Mouse (Mus musculus): ENCODE data around the gene Grhl3.

The Grhl3 gene

DNA sequence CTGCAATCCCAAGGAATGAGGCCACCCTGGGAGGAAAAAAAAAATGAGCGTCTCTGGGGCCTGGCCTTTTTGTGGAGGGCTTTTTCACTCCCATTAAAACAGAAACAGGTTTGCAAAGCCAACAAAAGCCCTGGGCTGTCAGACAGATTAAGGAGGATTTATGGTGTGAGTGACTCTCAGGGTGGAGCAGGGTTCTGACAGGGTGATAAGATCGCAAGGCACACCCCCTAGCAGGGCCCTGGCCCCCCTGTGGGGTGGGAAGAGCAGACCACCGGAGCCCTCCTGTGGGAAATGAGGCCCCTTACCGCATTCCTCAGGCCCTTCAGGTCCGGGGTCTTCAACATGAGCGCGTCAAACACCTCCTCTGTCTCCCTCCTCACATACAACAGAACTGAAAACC, 25.3 kb downstream of the Grhl3 start:
- TF ChIP-seq GATA4 (IDR thresholded peaks at IDR 0.05; ENCODE audit: insufficient replicate concordance, low read length) = no peak

DNA sequence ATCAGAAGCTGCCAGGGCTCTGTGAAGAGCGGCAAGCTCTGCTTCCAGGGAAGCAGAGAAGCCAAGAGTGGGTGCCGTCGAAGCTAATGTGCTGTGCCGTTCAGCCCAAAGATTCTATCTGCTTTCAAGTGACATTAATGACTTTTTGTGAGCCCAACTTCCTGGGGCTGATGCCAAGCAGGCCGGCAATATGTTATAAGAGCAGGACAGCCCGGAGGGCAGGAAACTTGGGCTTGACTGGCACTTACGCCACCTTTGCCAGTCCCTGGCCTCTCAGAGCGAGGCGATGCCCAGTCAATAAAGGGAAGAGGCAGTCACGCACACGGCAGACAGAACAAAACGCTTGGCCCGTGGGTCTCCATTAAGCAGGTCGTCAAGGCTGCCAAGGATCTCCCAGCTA, 25.9 kb downstream of the Grhl3 start:
- TF ChIP-seq GATA4 (IDR thresholded peaks at IDR 0.05; ENCODE audit: insufficient replicate concordance, low read length) = no peak

DNA sequence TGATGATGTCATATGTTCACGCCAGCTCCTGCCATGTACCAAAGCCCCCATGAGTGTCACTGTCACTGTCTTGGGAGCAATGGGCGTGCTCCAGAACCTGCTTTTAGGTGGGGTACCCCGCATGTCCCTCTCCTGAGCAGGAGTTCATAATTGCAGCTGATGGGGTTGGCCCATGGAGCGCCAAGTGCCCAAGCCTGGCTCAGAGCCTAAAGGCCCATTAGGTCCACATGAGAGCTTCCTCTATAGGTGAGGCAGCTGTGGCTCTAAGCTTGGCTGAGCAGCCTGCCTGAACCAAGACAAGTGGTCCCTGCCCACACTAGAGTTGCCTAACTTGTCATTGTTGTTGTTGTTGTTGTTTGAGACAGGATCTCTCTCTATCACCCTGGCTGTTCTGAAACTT, 26.6 kb downstream of the Grhl3 start:
- TF ChIP-seq GATA4 (IDR thresholded peaks at IDR 0.05; ENCODE audit: insufficient replicate concordance, low read length) = no peak

GRCm38 (mm10) chr4:135546008-135546407, 27.4 kb downstream of the Grhl3 start:
- no peak for TF ChIP-seq GATA4 (IDR thresholded peaks at IDR 0.05; ENCODE audit: insufficient replicate concordance, low read length)

- no peak for TF ChIP-seq GATA4 (IDR thresholded peaks at IDR 0.05; ENCODE audit: insufficient replicate concordance, low read length)
These were observed 28.3 kb downstream of the Grhl3 start for GRCm38 (mm10) chr4:135545080-135545511.

DNA sequence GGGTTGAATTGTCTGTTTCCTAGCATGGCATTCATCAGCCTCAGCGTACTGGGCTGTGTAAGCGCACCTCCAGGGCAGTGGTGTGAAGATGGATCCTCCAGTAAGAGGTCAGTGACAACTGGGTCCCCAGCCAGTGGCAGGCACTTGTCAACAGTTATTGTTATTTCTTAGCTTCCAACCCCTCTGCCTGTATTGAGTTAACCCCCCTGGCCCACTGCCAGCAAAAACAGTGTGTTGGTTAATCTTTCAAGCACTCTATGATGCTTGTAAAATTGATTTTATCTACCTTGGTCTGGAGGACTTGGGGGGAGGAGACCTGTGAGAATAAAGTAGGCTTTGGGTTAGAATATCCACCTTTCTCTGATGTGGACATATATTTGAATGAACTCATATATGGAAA, 29.1 kb downstream of the Grhl3 start:
- no peak for TF ChIP-seq GATA4 (IDR thresholded peaks at IDR 0.05; ENCODE audit: insufficient replicate concordance, low read length)

GRCm38 (mm10) chr4:135540057-135540456, 33.4 kb downstream of the Grhl3 start:
- no peak for TF ChIP-seq GATA4 (IDR thresholded peaks at IDR 0.05; ENCODE audit: insufficient replicate concordance, low read length)

DNA sequence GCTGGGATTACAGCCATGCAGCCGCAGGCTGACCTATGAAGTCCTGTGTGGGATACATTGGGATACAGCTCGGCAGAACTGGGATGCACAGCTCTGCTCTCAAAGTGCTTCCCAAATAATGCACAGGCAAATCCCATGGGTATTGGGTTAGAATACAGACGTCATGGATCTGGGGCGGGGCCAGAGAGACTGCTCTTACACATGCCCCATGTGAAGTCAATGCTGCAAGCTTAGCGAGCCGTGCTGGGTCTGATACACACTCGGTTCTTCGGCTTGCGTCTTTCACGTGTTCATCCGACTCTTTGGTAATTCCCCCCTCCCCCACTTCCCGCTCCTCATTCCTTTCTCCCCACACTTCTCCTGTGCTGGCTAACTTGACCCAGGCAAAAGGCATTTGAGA, 34.4 kb downstream of the Grhl3 start:
- no peak for TF ChIP-seq GATA4 (IDR thresholded peaks at IDR 0.05; ENCODE audit: insufficient replicate concordance, low read length)

- TF ChIP-seq GATA4 (IDR thresholded peaks at IDR 0.05; ENCODE audit: insufficient replicate concordance, low read length) = no peak
These were observed 38.4 kb downstream of the Grhl3 start for GRCm38 (mm10) chr4:135535021-135535420.

DNA sequence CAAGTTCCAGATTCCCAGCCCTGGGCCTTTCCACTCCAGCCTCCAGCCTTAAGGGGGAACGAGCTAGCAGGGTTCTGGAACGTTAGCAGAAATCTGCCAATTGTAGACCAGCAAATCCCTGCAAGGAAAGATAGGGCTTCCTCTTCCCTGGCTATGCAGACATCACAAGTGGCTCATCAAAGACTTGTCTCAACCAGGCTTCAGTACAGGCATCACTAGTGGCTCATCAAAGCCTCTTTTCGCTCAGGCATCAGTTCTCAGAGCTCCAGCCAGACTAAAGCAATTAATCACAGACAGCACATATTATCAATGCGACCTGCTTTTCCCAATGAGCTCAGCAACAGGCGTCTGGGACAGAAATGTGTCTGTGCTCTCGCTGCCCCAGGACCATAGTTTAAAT, 40.4 kb downstream of the Grhl3 start:
- no peak for TF ChIP-seq GATA4 (IDR thresholded peaks at IDR 0.05; ENCODE audit: insufficient replicate concordance, low read length)

DNA sequence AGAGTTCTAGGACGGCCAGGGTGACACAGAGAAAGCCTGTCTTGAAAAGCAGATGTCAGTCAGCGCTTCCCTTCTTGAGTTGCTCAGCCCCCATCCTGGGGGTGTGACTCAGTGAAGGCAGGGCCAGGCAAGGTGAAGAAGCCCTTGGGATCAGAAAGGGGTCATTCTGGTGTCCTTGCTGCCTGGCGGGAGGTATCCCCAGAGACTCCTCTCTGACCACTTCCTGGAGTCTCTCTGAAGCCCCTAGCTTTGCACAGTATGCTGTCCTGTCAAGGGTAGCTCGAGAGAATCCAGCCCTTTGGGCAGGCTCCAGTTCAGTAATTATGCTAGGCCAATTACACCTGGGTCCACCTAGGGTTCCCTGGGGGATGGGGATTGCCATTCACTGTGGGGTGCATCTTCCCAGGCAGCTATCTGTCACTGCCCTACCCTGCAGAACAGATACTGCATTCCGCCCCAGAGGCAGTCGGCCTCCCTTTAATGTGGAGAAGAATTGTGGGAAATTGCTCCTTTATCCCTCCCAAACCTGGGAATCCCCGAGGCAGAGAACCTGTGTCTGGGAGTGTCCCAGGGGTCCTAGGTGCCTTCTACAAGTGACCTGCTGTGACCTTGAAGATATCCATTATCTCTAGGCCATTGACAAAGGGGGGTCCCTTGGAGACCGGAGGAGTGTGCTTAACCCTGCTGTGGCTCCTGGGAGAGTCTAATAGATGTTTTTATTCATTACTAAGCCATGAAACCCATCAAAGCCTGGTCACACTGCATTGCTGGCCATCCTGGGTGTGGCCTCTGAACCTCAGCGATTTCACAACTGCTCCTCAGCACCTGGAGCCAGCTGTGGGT, 41.4 kb downstream of the Grhl3 start:
- no peak for TF ChIP-seq GATA4 (IDR thresholded peaks at IDR 0.05; ENCODE audit: insufficient replicate concordance, low read length)

DNA sequence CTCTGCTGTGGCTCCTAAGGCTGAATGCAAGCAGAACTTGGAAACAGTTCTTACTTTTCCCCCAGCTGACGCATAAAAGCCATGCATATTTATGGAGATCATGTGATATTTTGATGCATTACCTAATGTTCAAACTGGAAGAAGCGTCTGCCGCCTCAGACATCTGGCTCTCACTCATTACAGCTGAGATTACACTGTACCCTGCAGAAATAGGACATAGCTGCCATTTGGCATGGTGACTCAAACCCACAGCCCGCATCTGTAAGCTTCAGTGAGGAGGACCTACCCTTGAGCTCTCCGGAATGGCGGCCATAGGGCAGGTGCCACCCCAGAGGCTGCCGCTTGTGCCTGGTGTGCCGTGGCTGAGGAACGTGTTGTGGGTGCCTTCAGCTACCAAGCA, 42.2 kb downstream of the Grhl3 start:
- TF ChIP-seq GATA4 (IDR thresholded peaks at IDR 0.05; ENCODE audit: insufficient replicate concordance, low read length) = no peak

DNA sequence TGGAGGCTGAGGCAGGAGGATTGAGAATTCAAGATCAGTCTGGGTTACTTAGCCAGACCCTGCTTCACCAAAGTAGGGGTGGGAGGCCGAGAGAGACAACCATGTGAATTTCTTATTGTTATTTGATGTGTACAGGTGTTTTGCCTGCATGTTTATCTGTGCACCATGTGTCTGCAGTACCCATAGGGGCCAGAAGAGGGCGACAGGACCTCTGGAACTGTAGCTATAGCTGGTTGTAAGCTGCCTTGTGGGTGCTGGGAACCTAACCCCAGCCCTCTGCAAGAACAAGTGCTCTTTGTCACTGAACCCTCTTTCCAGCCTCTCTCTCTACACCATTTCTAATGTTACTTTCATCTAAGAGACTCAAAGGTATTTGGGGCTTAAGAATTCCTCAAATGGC, 43.2 kb downstream of the Grhl3 start:
- no peak for TF ChIP-seq GATA4 (IDR thresholded peaks at IDR 0.05; ENCODE audit: insufficient replicate concordance, low read length)

- TF ChIP-seq GATA4 (IDR thresholded peaks at IDR 0.05; ENCODE audit: insufficient replicate concordance, low read length) = no peak
These were observed 47.3 kb downstream of the Grhl3 start for GRCm38 (mm10) chr4:135526039-135526710.

GRCm38 (mm10) chr4:135525057-135525456, 48.4 kb downstream of the Grhl3 start:
- no peak for TF ChIP-seq GATA4 (IDR thresholded peaks at IDR 0.05; ENCODE audit: insufficient replicate concordance, low read length)

DNA sequence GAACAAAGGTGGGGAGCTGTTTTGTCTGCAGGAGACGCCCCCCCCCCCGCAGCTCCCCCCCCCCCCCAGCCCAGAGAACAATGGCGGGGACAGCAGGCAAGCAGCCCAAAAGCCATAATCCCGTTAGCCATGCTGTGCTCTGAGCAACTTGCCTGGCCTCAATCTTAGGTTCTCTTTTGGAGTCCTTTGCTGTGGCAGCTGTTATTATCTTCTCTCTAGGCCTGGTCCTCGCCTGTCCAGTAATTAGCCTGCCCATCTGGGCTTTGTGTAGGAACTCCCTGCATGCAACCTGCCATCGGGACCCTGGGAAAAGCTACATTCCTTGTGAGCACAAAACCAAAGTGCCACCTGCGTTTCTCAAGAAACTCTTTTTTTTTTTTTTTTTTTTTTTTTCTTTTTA, 49.5 kb downstream of the Grhl3 start:
- no peak for TF ChIP-seq GATA4 (IDR thresholded peaks at IDR 0.05; ENCODE audit: insufficient replicate concordance, low read length)
